Mouse (Mus musculus) lung, postnatal 0 days (tissue): ENCODE measurements around the gene Adgrl1.

Source experiments
- CTCF ChIP-seq: IDR thresholded peaks from 2 replicates; pipeline ENCODE4 v1.5.1; 2016; ENCODE audit warnings: antibody characterized with exemption, mild to moderate bottlenecking
- EP300 ChIP-seq: IDR thresholded peaks from 2 replicates; pipeline ENCODE4 v1.6.1; 2016; ENCODE audit warnings: antibody characterized with exemption, mild to moderate bottlenecking, control low read depth

DNA sequence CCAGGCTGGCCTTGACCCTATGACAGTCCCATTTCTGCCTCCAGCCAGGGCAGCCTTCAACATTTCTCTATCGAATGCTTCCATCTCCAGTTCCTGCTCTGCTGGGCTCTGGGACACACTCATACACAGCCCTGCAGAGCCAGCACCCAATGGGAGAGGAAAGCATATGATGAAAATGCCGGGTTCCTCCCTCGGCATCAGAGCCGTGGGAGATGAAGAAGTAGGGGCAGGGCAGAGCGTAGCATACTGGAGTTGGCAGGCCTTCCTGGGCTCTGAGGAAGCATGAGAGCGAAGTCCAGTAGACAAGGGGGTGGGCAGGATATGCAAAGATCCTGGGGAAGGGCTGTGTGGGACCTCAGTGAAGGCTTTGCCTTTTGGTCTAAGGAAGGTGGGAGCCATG, 8.7 kb downstream of the Adgrl1 start:
- TF ChIP-seq CTCF (no peak), EP300 (no peak)
